Mouse (Mus musculus) kidney, adult 11 months (tissue): Measurements from ENCODE around the gene Dap3.
"Not testable (repeated sequence)": the region's sequence is repeated elsewhere in the genome, so short reads cannot be mapped to it uniquely, and the experiment has no call there.

ENCODE experiments used
- DNase-seq: peaks from one replicate; pipeline ENCODE4 v3.0.0; 2022

Dap3 gene

GRCm38 (mm10) chr3:88912585-88912984 is 38.4 kb downstream of the Dap3 start:
- DNase-seq: no peak

GRCm38 (mm10) chr3:88906393-88907159 is 44.4 kb downstream of the Dap3 start:
- DNase-seq: no peak

- no peak for DNase-seq
Measured at GRCm38 (mm10) chr3:88905741-88906140, 45.2 kb downstream of the Dap3 start.

- no peak for DNase-seq
Measured at GRCm38 (mm10) chr3:88905209-88905608, 45.8 kb downstream of the Dap3 start.

- DNase-seq: no peak
Measured at GRCm38 (mm10) chr3:88904803-88905202, 46.2 kb downstream of the Dap3 start.

- DNase-seq: not testable (repeated sequence)
Measured at GRCm38 (mm10) chr3:88893011-88893410, 58.0 kb downstream of the Dap3 start.

- not testable (repeated sequence) for DNase-seq
Measured at GRCm38 (mm10) chr3:88882536-88882935, 68.4 kb downstream of the Dap3 start.
